Mouse (Mus musculus): ENCODE measurements around the gene Arhgef11. TPM values are rescaled to one million over a fixed set of nuclear protein-coding genes. Genes with fewer than 3 reads are reported as not detected.

Gene Arhgef11
- total and polyA plus RNA-seq, 3 experiments = 2.0 to 4.9 TPM; not detected in 1

DNA sequence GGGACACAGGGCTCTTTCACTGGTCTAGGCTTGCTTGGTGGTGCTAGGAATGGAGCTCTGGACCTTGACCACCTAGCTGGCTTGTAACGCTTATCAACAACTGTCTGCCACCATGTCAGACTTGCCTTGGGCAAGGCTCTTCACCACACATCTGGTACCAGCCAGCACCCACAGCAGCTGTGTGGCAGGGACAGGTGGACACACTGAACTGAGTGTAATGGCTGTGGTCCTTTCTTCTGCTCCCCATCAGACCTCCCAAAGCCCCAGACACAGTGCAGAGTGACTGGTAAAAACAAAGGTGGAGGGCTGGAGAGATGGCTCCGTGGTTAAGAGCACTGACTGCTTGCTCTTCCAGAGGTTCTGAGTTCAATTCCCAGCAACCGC, 148.9 kb downstream of the Arhgef11 start:
- no peak overlapping the region for H3K27ac ChIP-seq (ENCODE audit: control insufficient read depth, low read depth, low read length)

GRCm38 (mm10) chr3:87767764-87768163, 150.4 kb downstream of the Arhgef11 start:
- Histone ChIP-seq H3K27me3 (ENCODE audit: control insufficient read depth in 1 of 2, insufficient read depth in 2 of 2, low read length in 2 of 2) (peaks cover 0 to 3% of the 10 kb centered on the region in 2 experiments; a peak in 2 of 4 replicates), H3K79me2 (ENCODE audit: control insufficient read depth, insufficient read depth, low read length, poor library complexity) (no peaks in the 10 kb centered on the region), H3K27ac (ENCODE audit: control insufficient read depth, low read depth, low read length) (no peak overlapping the region), H3K4me3 (ENCODE audit: control insufficient read depth in 1 of 2, insufficient read depth in 1 of 2, low read depth in 2 of 2, low read length in 2 of 2) (no peak overlapping the region), H3K9ac (ENCODE audit: control insufficient read depth, low read depth, low read length, poor library complexity, severe bottlenecking) (no peak overlapping the region), H3K9me3 (replicated peaks; ENCODE audit: insufficient read depth, low read length) (no peaks in the 10 kb centered on the region), H3K36me3 (ENCODE audit: control insufficient read depth in 1 of 2, insufficient read depth in 2 of 2, low read length in 2 of 2) (no peaks in the 10 kb centered on the region), H3K4me1 (ENCODE audit: control insufficient read depth in 1 of 2, insufficient read depth in 2 of 2, low read length in 2 of 2) (peaks cover 0 to 5% of the 10 kb centered on the region in 2 experiments; a peak in 1 of 4 replicates)
- no peak for TF ChIP-seq MYB (IDR thresholded peaks at IDR 0.05; ENCODE audit: low read depth, low read length)
- TF ChIP-seq SMC3 (IDR thresholded peaks at IDR 0.05; ENCODE audit: low read depth, low read length) = no peak
- TF ChIP-seq RAD21 (IDR thresholded peaks at IDR 0.05; ENCODE audit: low read depth, low read length) = no peak
- TF ChIP-seq TBP (IDR thresholded peaks at IDR 0.05; ENCODE audit: low read depth, low read length) = no peak
- no peak for DNase-seq (ENCODE audit: low read depth, low spot score)

More for the DNA sequence above, 148.9 kb downstream of the Arhgef11 start:
- peaks cover 0 to 5% of the 10 kb centered on the region in 2 experiments; a peak in 1 of 4 replicates for H3K4me1 ChIP-seq (ENCODE audit: control insufficient read depth in 1 of 2, insufficient read depth in 2 of 2, low read length in 2 of 2)
- no peaks in the 10 kb centered on the region for H3K36me3 ChIP-seq (ENCODE audit: control insufficient read depth in 1 of 2, insufficient read depth in 2 of 2, low read length in 2 of 2)
- no peak overlapping the region for H3K9ac ChIP-seq (ENCODE audit: control insufficient read depth, low read depth, low read length, poor library complexity, severe bottlenecking)
- no peak overlapping the region for H3K4me3 ChIP-seq (ENCODE audit: control insufficient read depth in 1 of 2, insufficient read depth in 1 of 2, low read depth in 2 of 2, low read length in 2 of 2)
- no peaks in the 10 kb centered on the region for H3K79me2 ChIP-seq (ENCODE audit: control insufficient read depth, insufficient read depth, low read length, poor library complexity)
- no peak for DNase-seq (ENCODE audit: low read depth, low spot score)
- no peak for TF ChIP-seq SIN3A (IDR thresholded peaks at IDR 0.05; ENCODE audit: low read length)
- TF ChIP-seq MAX (IDR thresholded peaks at IDR 0.05; ENCODE audit: low read length) = no peak
- TF ChIP-seq ZKSCAN1 (IDR thresholded peaks at IDR 0.05; ENCODE audit: low read depth, low read length) = no peak
- no peak for TF ChIP-seq ETS1 (IDR thresholded peaks at IDR 0.05; ENCODE audit: low read depth, low read length)
- TF ChIP-seq UBTF (IDR thresholded peaks at IDR 0.05; ENCODE audit: borderline replicate concordance, insufficient read depth, low read depth, low read length) = no peak
- TF ChIP-seq CHD1 (IDR thresholded peaks at IDR 0.05; ENCODE audit: low read depth, low read length) = no peak
- no peak for TF ChIP-seq NRF1 (IDR thresholded peaks at IDR 0.05; ENCODE audit: insufficient read depth, low read depth, low read length, poor library complexity, severe bottlenecking)
- TF ChIP-seq SMC3 (IDR thresholded peaks at IDR 0.05; ENCODE audit: low read depth, low read length) = no peak
- TF ChIP-seq EP300 (IDR thresholded peaks at IDR 0.05; ENCODE audit: low read depth in 1 of 2, low read length in 2 of 2) = no peak
- no peak for TF ChIP-seq ZC3H11A (IDR thresholded peaks at IDR 0.05; ENCODE audit: low read depth, low read length)
- no peak for TF ChIP-seq ELF1 (IDR thresholded peaks at IDR 0.05; ENCODE audit: low read depth, low read length)
- no peak for TF ChIP-seq USF2 (IDR thresholded peaks at IDR 0.05; ENCODE audit: borderline replicate concordance in 1 of 2, insufficient read depth in 1 of 2, low read depth in 1 of 2, low read length in 2 of 2)
- TF ChIP-seq RAD21 (IDR thresholded peaks at IDR 0.05; ENCODE audit: low read depth, low read length) = no peak
- no peaks in the 10 kb centered on the region for H3K9me3 ChIP-seq (replicated peaks; ENCODE audit: insufficient read depth, low read length)
- H3K27me3 ChIP-seq (ENCODE audit: control insufficient read depth in 1 of 2, insufficient read depth in 2 of 2, low read length in 2 of 2) = no peaks in the 10 kb centered on the region
